Mouse (Mus musculus): ENCODE data around the gene Acsm3.

The Acsm3 gene

DNA sequence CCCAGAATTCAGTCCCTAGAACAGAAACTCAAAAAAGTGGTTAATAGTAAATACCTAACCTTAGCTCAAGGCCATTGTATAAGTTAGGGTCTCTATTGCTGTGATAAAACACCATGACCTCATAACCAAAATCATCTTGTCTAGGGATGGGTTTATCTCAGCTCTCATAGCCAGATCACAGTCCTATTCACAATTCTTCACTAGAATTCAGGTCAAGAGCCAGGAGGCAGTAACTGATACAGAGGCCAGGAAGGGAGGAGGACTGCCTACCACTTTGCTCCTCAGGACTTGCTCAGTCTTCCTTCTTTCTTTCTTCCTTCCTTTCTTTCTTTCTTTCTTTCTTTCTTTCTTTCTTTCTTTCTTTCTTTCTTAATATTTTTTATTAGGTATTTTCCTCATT lies 34.6 kb downstream of the Acsm3 start:
- no peak for DNase-seq (ENCODE audit: extremely low spot score, low spot score)

DNA sequence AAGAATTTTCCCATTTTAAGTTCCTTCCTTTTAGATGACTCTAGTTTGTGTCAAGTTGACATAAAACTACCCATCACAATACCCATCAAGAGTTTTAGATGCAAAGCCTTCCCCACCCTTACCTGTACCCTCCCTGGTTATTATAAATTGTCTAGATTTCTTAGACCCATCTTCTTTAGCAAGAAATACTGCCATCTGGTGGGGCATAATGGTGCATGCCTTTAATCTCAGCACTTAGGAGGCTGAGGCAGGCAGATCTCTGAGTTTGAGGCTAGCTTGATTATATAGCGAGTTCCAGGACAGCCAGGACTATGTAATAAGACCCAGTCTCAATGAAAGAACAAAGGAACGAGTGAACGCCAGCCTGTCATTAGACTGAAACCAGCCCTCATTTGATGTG lies 39.8 kb downstream of the Acsm3 start:
- DNase-seq (ENCODE audit: extremely low spot score, low spot score) = no peak

DNA sequence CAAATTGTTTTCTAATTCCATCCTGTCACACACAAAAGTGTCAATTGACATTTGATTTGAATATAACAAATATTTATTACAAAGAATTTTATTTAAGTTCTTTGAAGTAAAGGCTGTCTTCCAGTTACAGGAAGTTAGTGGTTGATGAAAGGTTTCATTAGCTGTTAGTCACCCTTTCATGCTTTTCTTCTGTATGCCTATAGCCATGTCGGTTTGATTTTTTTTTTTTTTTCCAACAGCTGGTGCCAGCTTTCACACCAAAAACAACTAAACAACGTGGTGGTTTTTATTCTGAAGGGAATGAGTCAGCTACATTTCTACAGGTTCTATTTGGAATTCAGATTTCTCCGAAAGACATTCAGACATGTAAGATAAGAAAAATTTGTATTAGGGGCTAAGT lies 40.3 kb downstream of the Acsm3 start:
- DNase-seq (ENCODE audit: extremely low spot score, low spot score) = no peak

DNA sequence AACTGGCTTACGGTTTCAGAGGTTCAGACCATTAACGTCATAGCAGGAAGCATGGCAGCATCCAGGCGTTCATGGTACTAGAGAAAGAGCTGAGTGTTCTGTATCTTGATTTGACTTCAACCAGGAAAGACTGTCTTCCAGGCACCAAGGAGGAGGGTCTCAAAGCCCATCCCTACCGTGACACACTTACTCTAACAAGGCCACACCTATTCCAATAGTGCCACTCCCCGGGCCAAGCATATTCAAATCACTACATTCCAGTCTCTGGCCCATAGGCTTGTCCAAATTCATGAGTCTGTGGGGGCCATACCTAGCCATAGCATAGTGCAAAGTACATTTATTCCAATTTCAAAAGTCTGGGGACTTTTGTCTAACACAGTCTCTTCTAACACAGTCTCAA lies 46.7 kb downstream of the Acsm3 start:
- no peak for DNase-seq (ENCODE audit: extremely low spot score, low spot score)

DNA sequence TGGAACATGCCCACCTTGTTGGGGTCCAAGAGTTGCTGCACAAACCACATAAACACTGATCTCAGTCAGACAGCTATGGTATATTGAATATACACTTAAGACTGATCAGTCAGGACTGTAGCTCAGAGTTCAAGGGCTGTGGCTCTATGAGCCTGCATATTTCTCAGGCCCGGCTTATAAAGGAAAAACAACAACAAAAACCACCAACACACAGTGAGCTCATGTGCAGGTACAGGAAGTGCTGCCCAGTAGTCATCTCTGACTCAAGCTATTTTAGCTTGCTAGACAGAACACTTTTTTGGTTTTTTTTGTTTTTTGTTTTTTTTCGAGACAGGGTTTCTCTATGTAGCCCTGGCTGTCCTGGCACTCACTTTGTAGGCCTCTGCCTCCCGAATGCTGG lies 48.0 kb downstream of the Acsm3 start:
- no peak for DNase-seq (ENCODE audit: extremely low spot score, low spot score)

DNA sequence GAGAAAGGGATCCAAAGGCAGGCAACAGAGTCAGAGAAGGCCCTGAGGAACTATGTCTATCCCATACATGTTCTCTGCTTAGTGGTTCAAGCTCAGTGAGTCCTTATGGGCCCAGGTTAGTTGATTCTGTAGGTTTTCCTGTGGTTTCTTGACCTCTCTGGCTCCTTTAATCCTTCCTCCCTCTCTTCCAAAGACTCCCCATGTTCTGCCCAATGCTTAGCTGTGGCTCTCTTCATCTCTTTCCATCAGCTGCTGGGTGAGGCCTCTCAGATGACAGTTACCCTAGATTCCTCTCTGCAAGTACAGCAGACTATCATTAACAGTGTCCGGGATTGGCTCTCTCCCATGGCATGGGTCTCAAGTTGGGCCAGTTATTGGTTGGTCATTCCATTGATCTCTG lies 74.6 kb downstream of the Acsm3 start:
- DNase-seq (ENCODE audit: extremely low spot score, low spot score) = no peak

DNA sequence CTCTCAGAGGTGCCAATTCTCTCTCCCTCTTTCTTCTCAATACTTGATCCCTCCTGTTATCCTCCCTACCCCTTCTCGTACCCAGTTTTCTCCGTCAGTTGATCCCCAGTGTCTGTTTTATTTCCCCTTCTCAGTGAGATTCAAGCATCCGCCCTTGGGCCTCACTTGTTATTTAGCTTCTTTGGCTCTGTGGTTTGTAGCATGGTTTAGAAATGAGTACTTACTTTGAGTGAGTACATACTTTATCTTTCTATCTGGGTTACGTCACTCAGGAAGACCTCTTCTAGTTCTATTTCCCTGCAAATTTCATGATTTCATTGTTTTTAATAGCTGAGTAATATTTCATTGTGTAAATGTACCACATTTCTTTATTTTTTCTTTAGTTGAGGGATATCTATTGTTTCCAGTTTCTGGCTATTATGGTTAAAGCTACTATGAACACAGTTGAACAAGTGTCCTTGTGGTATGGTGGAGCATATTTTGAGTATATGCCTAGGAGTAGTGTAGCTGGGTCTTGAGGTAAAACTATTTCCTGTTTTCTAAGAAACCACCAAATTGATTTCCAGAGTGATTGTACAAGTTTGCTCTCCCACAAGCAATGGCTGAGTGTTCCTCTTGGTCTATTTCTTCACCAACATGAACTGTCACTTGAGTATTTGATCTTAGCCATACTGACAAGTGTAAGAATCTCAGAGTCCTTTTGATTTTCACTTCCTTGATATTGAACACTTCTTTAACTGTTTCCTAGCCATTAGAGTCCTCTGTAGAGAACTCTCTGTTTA lies 75.5 kb downstream of the Acsm3 start:
- no peak for DNase-seq (ENCODE audit: extremely low spot score, low spot score)

Measured in neural tube, embryonic 10.5 days (tissue).